Mouse (Mus musculus) spleen, embryonic (tissue): ENCODE measurements around the gene Ormdl3.
"Not testable (repeated sequence)": the region's sequence is repeated elsewhere in the genome, so short reads cannot be mapped to it uniquely, and the experiment has no call there.

Source experiments
- CTCF ChIA-PET: fragments of 350-600 bp; sonication (Branson Sonifier 250); formaldehyde crosslinking; loops from one replicate; lab custom pipeline; 2022; lab: Charles Lee

Gene Ormdl3

GRCm38 (mm10) chr11:98586892-98587563 is at the start of gene Ormdl3:
Gene Ormdl3, minus strand, starts transcription at chr11:98587368.
- CTCF ChIA-PET: interaction anchor here (0.5 to 0.9 kb wide), 2 partner anchors 30 to 238 kb away, joined by 3 read pairs; no protein-coding TSS in a partner anchor

DNA sequence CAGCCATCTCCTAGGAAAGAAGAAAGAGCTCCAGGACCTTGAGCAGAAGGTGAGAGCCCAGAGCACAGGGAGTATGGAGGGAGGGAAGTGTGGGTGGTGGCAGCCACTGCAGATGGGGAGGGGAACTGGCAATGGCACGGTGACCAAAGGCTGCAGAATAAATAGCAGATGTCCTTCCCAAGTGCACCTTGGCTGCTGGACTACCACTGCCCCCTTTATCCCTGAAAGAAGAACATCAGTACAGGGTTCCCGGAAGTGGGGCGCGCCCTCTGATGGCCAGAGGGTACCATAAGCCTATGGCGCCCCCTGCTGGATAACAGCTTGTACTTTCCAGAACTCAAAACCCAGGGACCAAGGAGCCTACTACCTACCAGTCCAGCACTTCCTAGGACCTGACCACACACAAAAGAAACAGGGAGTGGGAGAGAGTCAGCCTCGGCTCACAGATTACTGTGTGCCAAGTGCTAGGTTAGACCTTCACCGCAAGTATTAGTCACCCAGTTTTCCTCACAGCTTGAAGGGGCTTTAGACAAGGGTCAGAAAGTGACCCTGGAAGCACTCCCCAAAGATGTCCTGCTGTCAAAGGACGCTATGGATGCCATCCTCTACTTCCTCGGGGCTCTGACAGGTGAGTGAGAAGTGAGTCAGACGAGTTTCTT is 48.3 kb upstream of the Ormdl3 start:
- CTCF ChIA-PET: interaction anchor here (0.6 kb wide), 1 partner anchor 54 kb away, joined by 3 read pairs; no protein-coding TSS in a partner anchor

DNA sequence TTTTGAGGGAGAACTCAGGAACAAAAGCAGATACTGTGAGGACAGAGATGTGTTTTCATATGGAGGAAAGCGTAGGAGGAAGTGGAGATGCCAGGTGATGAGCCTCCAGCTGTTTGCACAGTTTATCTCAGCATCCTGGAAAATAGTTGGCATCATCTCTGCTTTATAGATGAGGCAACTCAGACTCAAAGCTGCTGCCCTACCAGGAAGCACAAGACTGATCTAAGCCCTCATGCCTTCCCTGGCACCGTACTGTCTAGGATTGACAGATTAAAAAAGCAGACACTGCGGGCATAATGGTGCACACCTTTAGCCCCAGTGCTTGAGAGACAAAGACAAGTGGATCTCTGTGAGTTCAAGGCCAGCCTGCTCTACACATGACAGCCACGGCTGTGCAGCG is 43.5 kb upstream of the Ormdl3 start:
- CTCF ChIA-PET: no interaction called here

GRCm38 (mm10) chr11:98628706-98629105 is 41.5 kb upstream of the Ormdl3 start:
- CTCF ChIA-PET: no interaction called here

- CTCF ChIA-PET: no interaction called here
Measured at GRCm38 (mm10) chr11:98625611-98626410, 38.6 kb upstream of the Ormdl3 start, which contains the start of the genes Gm12355 and Gsdma3. Gene Gm12355, minus strand, starts transcription at chr11:98625661. Gene Gsdma3, plus strand, starts transcription at chr11:98626360.

DNA sequence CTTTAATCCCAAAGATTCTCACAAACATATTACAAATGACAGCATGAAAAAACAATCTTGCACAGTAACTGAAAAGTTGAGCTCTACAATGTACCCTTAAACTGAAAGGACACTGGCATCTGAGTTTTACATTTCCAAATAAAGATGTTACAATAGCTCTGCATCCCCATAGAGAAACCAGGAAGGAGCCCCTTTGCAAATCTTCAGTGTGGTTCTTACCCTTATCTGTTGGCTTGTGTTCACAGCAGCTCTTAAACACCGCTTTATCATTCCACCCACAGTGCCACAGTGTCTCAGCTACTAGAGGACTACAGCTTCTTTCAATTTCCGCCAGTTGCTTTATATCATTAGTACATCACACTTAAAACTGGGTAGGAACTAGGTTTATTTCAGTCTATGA is 37.2 kb upstream of the Ormdl3 start:
- CTCF ChIA-PET: not testable (repeated sequence)

DNA sequence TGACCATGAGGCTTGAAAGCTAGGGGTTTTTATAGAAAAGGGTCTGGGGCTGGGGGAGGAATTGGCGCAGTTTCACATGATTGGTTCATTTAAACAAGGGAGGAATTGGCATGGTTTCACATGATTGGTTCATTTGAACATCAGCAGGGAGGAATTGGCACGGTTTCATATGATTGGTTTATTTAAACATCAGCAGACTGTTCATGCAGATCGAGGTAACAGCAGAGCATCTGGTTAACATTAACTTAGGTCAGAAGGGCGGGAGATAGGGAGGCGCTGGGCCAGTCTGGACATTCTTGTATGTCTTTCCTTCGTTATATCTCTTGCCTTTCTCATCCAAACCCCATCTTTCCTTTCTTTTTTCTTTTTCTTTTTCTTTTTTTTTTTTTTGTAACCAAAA is 36.8 kb upstream of the Ormdl3 start:
- CTCF ChIA-PET: not testable (repeated sequence)

- CTCF ChIA-PET: no interaction called here
Measured at GRCm38 (mm10) chr11:98620791-98621190, 33.6 kb upstream of the Ormdl3 start.

- CTCF ChIA-PET: interaction anchor here (0.5 kb wide), 1 partner anchor 96 kb away, joined by 3 read pairs; no protein-coding TSS in a partner anchor
Measured at GRCm38 (mm10) chr11:98606763-98607162, 19.6 kb upstream of the Ormdl3 start.

DNA sequence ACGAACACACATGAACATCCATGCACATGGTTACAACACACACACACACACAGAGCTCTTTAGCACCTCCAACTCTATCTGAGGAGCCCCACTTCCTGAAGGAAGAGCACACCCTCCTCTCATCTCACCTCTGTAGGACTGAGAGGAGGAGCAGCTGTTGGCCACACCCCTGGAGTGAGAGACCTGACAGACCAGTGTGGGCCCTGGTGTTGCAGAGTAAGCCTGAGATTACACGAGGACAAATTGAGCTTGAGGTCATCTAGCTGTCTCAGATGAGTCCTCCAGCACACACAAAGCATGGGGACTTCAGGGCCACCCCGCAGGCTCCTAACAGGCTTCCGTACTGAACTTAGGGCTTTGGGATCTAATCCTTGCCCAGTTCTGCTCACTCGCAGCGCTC is 17.7 kb upstream of the Ormdl3 start:
- CTCF ChIA-PET: not testable (repeated sequence)

- CTCF ChIA-PET: interaction anchor here (0.9 kb wide), 1 partner anchor 153 kb away, joined by 8 read pairs; no protein-coding TSS in a partner anchor
Measured at GRCm38 (mm10) chr11:98603953-98604352, 16.8 kb upstream of the Ormdl3 start.

DNA sequence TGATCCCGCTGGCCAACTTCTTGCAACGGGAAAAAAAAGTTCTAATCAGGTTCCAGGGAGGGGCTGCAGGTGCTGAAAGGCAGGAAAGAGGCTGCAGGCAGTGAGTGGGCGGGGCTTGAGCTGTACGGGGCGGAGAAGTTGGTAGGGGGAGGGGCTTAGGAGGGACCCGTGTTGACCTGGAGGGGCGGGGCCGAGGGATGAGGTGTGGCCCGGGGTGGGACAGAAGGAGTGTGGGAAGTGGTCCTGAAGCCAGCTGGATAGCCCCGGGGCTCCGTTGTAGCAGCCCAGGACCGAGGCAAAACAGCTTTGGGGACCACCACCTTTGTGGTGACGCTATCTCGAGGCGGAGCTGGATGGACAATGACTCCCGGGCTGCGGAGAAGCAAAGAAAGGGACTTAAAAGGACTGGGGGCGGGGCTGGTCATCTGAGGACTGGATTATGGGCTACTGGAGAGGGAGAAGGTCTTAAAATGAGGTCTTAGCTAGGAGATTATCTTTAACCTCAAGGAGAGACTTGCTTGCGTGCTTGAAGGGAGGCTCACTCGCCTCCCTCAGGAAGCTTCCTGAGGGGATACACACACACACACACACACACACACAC is 15.0 kb upstream of the Ormdl3 start:
- CTCF ChIA-PET: interaction anchor here (0.7 kb wide), 2 partner anchors 247 to 571 kb away, joined by 3 to 11 read pairs; no protein-coding TSS in a partner anchor

- CTCF ChIA-PET: interaction anchor here (0.6 kb wide), 1 partner anchor 254 kb away, joined by 4 read pairs; no protein-coding TSS in a partner anchor
Measured at GRCm38 (mm10) chr11:98599291-98599690, 12.1 kb upstream of the Ormdl3 start.

GRCm38 (mm10) chr11:98598851-98599290 is 11.7 kb upstream of the Ormdl3 start:
- CTCF ChIA-PET: no interaction called here

GRCm38 (mm10) chr11:98597991-98598390 is 10.8 kb upstream of the Ormdl3 start, which contains the start of gene Lrrc3c:
Gene Lrrc3c, plus strand, starts transcription at chr11:98598291.
- CTCF ChIA-PET: no interaction called here

- CTCF ChIA-PET: interaction anchor here (0.6 kb wide), 1 partner anchor 341 kb away, joined by 8 read pairs; no protein-coding TSS in a partner anchor
Measured at GRCm38 (mm10) chr11:98597363-98597762, 10.2 kb upstream of the Ormdl3 start.

DNA sequence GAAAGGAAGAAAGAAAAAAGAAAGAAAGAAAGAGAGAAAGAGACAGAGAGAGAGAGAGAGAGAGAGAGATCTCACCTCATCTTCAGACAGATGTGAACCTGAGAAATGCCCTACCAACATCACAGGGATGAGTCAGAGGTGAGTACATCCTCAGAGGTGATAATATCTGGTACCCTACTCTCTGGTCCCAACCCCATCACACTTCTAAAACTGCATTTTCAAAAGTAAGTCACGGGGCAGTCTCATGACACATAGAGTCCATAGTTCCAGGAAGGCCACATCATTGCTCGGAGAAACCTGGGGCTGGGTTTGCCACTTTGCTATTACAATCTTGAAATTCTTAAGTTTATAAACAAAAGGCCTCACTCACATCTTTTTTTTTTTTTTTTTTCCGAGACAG is 8.8 kb upstream of the Ormdl3 start:
- CTCF ChIA-PET: no interaction called here

GRCm38 (mm10) chr11:98595473-98595872 is 8.3 kb upstream of the Ormdl3 start:
- CTCF ChIA-PET: interaction anchor here (0.7 kb wide), 1 partner anchor 38 kb away, joined by 18 read pairs; no protein-coding TSS in a partner anchor

- CTCF ChIA-PET: interaction anchor here (0.7 kb wide), 1 partner anchor 38 kb away, joined by 18 read pairs; no protein-coding TSS in a partner anchor
Measured at GRCm38 (mm10) chr11:98595021-98595420, 7.9 kb upstream of the Ormdl3 start.

DNA sequence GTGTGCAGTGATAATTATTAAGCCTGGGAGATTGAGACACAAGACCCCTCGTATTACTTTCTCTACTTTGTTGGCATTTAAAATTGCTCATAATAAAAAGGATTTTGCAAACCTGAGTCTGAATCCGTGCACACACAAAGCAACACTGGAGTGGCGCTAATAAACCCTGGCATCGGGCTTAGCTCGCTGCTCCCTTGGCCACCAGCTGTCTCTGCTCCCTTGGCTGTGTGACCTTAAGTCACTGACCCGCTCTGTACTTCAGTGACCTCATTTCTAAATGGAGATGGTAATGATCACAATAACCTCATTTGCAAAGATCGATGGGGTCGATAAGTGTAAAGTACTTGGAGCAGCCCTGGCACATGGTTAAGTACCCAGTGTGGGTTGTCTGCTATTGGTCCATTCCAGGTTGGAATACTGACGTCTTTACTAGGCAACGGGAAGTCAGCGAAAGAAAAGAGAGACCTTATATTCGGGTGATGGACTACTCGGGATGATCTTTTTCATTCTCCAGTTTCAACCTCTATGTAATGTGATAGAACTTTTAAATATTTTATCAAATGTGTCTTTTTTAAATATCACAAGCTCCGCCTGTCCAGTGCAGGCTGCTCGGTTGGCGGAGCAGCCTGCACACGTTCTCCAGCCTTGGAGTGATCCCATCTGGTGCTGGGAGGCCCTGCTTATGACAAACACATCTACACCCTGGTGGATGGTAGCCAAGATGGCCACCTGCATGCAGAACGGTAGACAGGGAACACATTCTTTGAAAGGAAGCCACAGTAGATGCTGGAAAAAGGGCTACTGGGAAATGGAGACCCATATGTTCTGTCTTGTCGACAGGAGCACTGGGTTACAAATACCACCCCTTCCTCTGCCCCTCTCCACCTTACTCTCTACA is 3.6 kb upstream of the Ormdl3 start:
- CTCF ChIA-PET: no interaction called here
